Mouse (Mus musculus) lung, postnatal 10 days (tissue): Measurements from ENCODE around the gene Cfap97d2.

Experiments
- DNase-seq: peaks from one replicate; pipeline ENCODE4 v3.0.0; 2021

The Cfap97d2 gene

GRCm38 (mm10) chr8:13747626-13748025 is 41.9 kb downstream of the Cfap97d2 start:
- no peak for DNase-seq

GRCm38 (mm10) chr8:13753680-13754079 is 48.0 kb downstream of the Cfap97d2 start:
- peak; percentile 90 for DNase-seq

GRCm38 (mm10) chr8:13756480-13756879 is 50.8 kb downstream of the Cfap97d2 start:
- peak; percentile 16 for DNase-seq

- peak; percentile 95 for DNase-seq
Measured at GRCm38 (mm10) chr8:13756982-13757804, 51.5 kb downstream of the Cfap97d2 start, which contains the start of gene Cdc16. Gene Cdc16, plus strand, starts transcription at chr8:13757676.

GRCm38 (mm10) chr8:13757805-13758727 is 52.4 kb downstream of the Cfap97d2 start:
- peak; percentile 76 for DNase-seq

- no peak for DNase-seq
Measured at GRCm38 (mm10) chr8:13769206-13769605, 63.5 kb downstream of the Cfap97d2 start.

- no peak for DNase-seq
Measured at GRCm38 (mm10) chr8:13780536-13780935, 74.8 kb downstream of the Cfap97d2 start.

GRCm38 (mm10) chr8:13785250-13785763 is 79.6 kb downstream of the Cfap97d2 start, which contains the start of gene Upf3a:
Gene Upf3a, plus strand, starts transcription at chr8:13785615.
- peak; percentile 96 for DNase-seq

GRCm38 (mm10) chr8:13785764-13786299 is 80.1 kb downstream of the Cfap97d2 start:
- DNase-seq: peak; percentile 97

GRCm38 (mm10) chr8:13789606-13790005 is 83.9 kb downstream of the Cfap97d2 start:
- DNase-seq: no peak
